Comparison of ENCODE assay signal across 8 mouse cellular contexts in the genomic region with DNA sequence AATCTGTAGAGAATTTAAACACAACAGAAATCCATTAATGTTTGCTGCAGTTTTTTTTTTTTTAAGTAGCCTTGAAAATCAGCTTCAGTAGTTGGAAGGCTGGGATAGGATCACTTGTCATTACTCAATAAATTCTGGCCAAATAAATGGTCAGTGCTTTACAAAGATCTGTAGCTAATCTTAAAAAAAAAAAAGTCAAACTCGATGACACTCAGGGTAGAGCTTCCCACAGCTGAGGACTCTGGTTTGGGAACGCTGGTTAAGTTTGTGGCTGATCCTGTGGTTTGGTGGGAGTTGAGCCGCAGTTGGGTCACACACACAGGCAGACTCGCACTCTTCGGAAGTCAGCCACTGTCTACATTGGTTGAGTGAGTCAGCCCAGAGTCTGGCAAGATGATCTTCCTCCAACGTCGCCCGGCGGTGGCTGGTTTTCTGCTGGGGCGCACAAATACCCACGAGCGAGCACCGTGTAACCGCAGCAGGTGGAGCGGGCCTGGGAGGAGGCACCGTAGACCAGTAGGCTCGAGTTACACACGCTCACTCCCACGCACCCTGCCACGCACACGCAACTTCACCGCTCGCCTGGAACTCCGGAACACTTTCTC.
DNase-seq lines count a peak whose midpoint lies in the region; ATAC-seq and TF ChIP-seq lines count a peak whose summit lies in the region.

No protein-coding gene starts in this region.

- no peak for TF ChIP-seq CTCF in kidney, adult 2 months (conservative IDR thresholded peaks at IDR 0.05; ENCODE audit: insufficient read depth, insufficient read length, low read depth, low read length)
- no peak for TF ChIP-seq CTCF in lung, postnatal 0 days (IDR thresholded peaks at IDR 0.05)

- ATAC-seq in lung, postnatal 0 days, result peak; percentile 9; the same call in 1 of the 2 replicates

- TF ChIP-seq EP300 in lung, postnatal 0 days (IDR thresholded peaks at IDR 0.05), result no peak

- H3K4me2 ChIP-seq in lung, postnatal 0 days (replicated peaks; ENCODE audit: low read depth, low read length), result peak overlapping the region; percentile 99

- 0 out of 2 replicates have a peak, but pooled peaks cover 3% of the 10 kb centered on the region for H3K4me1 ChIP-seq in kidney, adult 2 months (ENCODE audit: control insufficient read depth, insufficient read depth, low read length)
- H3K4me1 ChIP-seq in lung, postnatal 0 days (ENCODE audit: insufficient read depth, low read depth, low read length), result peaks cover 5% of the 10 kb centered on the region; the same call in 1 of the 2 replicates

- peak overlapping the region; percentile 43 for H3K9ac ChIP-seq in lung, postnatal 0 days (replicated peaks; ENCODE audit: low read depth)

- peak; percentile 41 for DNase-seq in retina, postnatal 1 day
- DNase-seq in retina, embryonic 14.5 days (ENCODE audit: low spot score), result no peak
- peak; percentile 60 for DNase-seq in embryo, embryonic 9.5 days (ENCODE audit: extremely low spot score)
- DNase-seq in heart, adult 8-10 months (ENCODE audit: low spot score), result peak; percentile 34
- DNase-seq in kidney, adult 2 months, result peak; percentile 34
- DNase-seq in lung, postnatal 0 days (ENCODE audit: low spot score), result peak; percentile 79
- DNase-seq in skeletal muscle tissue, adult 2 months (ENCODE audit: low read depth, low spot score), result peak; percentile 57
- no peak for DNase-seq in cerebellum, adult 9-11 months

- H3K27ac ChIP-seq in kidney, adult 2 months (ENCODE audit: insufficient read depth, low read depth, low read length), result no peak overlapping the region
- peak overlapping the region; percentile 74 for H3K27ac ChIP-seq in lung, postnatal 0 days (ENCODE audit: low read length)

- no peaks in the 10 kb centered on the region for H3K36me3 ChIP-seq in kidney, adult 2 months (ENCODE audit: control insufficient read depth, insufficient read depth, low read length)
- no peaks in the 10 kb centered on the region for H3K36me3 ChIP-seq in lung, postnatal 0 days (ENCODE audit: insufficient read depth, low read length)

- H3K9me3 ChIP-seq in lung, postnatal 0 days (ENCODE audit: low read length), result no peaks in the 10 kb centered on the region

- H3K27me3 ChIP-seq in kidney, adult 2 months (replicated peaks; ENCODE audit: control insufficient read depth, insufficient read depth, low read length), result peaks cover 4% of the 10 kb centered on the region; the same call in 1 of the 2 replicates
- H3K27me3 ChIP-seq in lung, postnatal 0 days (replicated peaks; ENCODE audit: insufficient read depth, low read length), result peaks cover 3% of the 10 kb centered on the region; the same call in 1 of the 2 replicates

- 4% methylated on average over 24 of the region's 24 CpGs for WGBS in kidney, adult 2 months
- WGBS in lung, postnatal 0 days, result under 1% methylated on average over 24 of the region's 24 CpGs

- TF ChIP-seq POLR2A in kidney, adult 2 months (IDR thresholded peaks at IDR 0.05; ENCODE audit: low read depth, low read length), result no peak

- peak overlapping the region; percentile 48; the same call in 1 of the 2 replicates for H3K4me3 ChIP-seq in kidney, adult 2 months (ENCODE audit: insufficient read depth, low read depth, low read length)
- peak overlapping the region; percentile 59 for H3K4me3 ChIP-seq in lung, postnatal 0 days (ENCODE audit: low read depth, low read length)

Comparison
In these comparisons a context has a peak if more than half of its experiments do, and no peak if none do; other contexts are left out.
1. DNase-seq: peak in retina, postnatal 1 day (single experiment), embryo, embryonic 9.5 days (single experiment), heart, adult 8-10 months (single experiment), kidney, adult 2 months (single experiment), lung, postnatal 0 days (single experiment) and skeletal muscle tissue, adult 2 months (single experiment); none in retina, embryonic 14.5 days (single experiment) and cerebellum, adult 9-11 months (single experiment).